Mouse (Mus musculus): ENCODE data around the gene Insm2.
"Not testable (repeated sequence)": the region's sequence is repeated elsewhere in the genome, so short reads cannot be mapped to it uniquely, and the experiment has no call there.

The Insm2 gene

DNA sequence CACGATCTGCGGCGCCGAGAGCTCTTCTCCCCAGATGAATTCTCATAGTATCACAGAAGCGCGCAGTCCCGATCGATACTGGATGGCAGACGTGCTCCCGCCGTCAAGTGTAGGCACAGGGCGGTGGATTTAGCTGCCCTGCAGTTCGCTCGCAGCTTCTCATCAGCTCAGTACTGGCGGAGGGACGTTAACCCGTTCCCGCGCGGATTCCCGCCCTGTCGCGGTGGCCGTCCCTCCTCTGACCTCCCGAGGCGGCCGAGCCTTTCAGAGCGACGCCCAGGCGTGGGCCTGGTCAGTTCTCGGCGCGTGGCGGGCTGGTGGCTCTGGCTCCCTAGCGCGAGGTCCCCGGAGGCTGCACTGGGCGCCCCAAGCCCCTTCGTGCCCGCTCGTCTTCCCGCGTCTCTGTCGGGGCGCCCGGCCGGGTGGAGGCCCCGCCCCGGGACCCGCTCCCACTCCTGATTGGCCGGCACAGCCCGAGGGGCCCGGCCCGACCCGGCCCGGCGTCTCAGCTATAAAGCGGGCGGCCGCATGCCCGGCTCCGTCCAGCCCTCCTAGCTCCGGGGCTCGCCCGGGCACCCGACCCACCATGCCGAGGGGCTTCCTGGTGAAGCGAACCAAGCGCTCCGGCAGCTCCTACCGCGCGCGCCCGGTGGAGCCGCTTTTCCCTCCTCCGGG is at the start of gene Insm2:
Gene Insm2 (plus strand): TSS at position 541 of the 675 bp plus-strand sequence.
- in situ Hi-C loops (cut with MboI): no loop called here

DNA sequence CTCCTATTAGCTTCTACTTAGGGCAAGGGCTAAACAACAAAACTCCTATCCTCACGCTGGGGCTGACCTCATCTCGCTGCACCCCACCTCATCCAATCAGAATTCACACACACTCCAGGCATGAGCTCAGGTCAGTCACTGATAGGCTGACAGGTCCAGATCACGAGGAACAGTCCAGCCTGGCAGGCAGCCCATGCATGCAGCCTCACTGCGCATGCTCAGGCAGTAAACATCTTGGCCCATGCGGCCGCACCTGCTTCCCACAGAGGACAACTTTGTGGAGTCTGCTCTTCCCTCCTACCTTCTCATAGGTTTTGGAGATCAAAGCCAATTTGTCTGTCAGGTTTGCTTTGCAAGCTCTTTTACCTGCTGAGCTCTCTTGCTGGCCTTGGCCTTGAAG is 44.3 kb upstream of the Insm2 start:
- in situ Hi-C loops (cut with MboI): not testable (repeated sequence)

- in situ Hi-C loops (cut with MboI): no loop called here
Observed at GRCm38 (mm10) chr12:55557866-55558265, 41.4 kb upstream of the Insm2 start.

DNA sequence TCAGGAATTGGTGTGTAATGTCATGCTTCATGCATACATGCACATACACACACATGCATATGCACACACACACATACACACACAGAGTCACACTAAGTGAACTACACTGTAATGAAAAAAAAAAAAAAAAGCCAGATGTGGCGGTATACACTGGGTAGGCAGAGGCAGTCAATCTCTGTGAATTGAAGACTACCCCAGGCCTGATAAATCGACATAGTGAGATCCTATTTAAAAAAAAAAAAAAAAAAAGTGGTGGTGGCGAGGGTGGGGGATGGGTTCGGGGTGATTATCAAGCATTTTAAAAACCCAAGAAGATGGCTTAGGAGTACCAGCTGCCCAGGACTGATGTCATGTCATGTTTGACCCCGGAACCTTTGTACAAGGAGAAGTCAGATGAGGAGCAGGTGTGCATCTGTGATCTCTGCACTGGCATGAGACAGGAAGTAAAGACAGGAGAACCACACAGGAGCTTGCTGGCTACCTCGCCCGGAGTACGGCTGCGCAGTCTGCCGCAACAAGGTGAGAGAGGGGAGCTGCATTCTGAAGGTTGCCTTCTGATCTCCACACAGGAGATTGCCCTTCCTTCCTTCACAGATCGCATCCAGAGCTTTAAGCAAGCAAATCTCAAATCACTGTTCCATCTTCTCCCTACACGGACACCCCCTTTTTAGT is 39.9 kb upstream of the Insm2 start:
- in situ Hi-C loops (cut with MboI): no loop called here

GRCm38 (mm10) chr12:55560025-55560690 is 39.1 kb upstream of the Insm2 start:
- in situ Hi-C loops (cut with MboI): no loop called here

- in situ Hi-C loops (cut with MboI): no loop called here
Observed at GRCm38 (mm10) chr12:55563742-55564141, 35.5 kb upstream of the Insm2 start.

- in situ Hi-C loops (cut with MboI): no loop called here
Observed at GRCm38 (mm10) chr12:55564187-55564963, 34.9 kb upstream of the Insm2 start.

GRCm38 (mm10) chr12:55565206-55565605 is 34.0 kb upstream of the Insm2 start, which contains the start of gene Aldoart2:
Gene Aldoart2 (plus strand): TSS chr12:55565239.
- in situ Hi-C loops (cut with MboI): no loop called here

- in situ Hi-C loops (cut with MboI): no loop called here
Observed at GRCm38 (mm10) chr12:55565867-55566266, 33.4 kb upstream of the Insm2 start.

DNA sequence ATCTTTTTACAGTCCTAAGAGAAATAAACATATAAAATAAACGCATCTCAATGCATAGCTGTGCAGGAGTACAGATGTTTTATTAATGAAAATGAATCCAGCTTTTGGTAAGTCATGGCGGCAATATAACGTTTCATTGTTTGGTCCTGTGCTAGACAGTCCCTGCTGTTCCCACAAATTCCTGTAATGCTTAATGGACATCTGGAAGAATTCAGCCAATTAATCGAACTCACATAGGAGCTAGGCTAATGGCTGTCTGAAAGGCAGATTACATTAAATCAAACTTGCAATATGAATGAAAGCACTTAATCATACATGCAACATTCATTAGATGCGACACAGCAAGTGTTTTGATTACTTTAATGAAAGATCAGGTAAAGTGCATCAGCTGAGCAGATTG is 32.4 kb upstream of the Insm2 start:
- in situ Hi-C loops (cut with MboI): no loop called here

GRCm38 (mm10) chr12:55568466-55568865 is 30.8 kb upstream of the Insm2 start:
- in situ Hi-C loops (cut with MboI): no loop called here

GRCm38 (mm10) chr12:55569676-55570075 is 29.6 kb upstream of the Insm2 start:
- in situ Hi-C loops (cut with MboI): no loop called here

DNA sequence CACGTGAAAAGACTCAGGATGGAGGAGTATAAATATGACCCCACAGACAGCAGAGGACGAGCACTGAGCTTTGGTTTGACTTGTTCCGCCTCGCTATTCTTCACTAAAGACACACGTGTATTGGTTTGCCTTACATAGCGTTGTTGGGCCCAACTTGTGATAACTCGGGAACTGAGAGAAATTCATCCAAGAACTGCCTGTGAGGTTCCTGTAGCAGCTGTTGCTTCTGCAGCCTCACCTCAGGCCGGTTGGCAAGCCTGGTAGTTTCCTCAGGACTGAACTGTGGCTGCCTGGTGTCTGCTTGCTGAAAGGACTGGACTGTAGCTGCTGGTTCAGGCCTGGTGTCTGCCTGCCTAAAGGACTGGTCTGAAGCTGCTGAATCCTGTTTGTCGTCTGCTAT is 28.6 kb upstream of the Insm2 start:
- in situ Hi-C loops (cut with MboI): no loop called here

DNA sequence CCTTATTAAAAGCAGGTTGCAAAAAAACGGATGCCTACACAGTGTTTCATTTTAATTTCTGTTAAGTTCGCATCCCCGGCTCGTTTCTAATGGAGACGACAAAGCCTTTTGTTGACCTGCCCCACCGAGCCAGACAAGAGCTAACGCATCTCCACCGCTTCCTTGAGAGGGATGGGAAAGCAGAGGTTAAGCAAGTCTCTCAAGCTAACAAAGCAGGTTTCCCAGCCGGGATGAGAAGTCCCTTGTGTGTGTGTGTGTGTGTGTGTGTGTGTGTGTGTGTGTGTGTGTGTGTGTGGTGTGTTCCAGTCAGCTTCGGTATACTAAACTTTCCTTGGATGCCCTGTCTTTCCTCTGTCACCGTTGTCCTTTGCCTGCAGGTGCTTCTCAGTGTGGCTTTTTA is 28.0 kb upstream of the Insm2 start:
- in situ Hi-C loops (cut with MboI): no loop called here

DNA sequence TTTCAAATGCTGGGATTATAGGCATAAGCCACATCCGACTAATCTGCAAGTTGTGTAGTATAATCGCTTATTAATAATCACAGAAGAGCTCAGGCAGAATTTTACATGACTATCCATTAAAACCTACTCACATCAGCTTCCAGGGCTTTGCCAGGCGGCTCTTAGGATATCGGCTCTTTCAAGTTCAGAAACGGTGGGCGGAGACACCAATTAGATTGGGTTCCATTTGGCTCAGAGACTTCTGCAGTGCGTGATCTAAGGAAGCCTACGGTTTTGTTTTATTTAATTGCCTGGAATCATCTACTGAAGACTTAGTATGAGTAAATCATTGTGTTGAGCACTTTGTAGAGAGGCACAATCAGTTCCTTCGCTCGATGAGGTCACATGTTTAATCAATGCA is 27.6 kb upstream of the Insm2 start:
- in situ Hi-C loops (cut with MboI): no loop called here

GRCm38 (mm10) chr12:55573089-55573488 is 26.1 kb upstream of the Insm2 start:
- in situ Hi-C loops (cut with MboI): no loop called here

DNA sequence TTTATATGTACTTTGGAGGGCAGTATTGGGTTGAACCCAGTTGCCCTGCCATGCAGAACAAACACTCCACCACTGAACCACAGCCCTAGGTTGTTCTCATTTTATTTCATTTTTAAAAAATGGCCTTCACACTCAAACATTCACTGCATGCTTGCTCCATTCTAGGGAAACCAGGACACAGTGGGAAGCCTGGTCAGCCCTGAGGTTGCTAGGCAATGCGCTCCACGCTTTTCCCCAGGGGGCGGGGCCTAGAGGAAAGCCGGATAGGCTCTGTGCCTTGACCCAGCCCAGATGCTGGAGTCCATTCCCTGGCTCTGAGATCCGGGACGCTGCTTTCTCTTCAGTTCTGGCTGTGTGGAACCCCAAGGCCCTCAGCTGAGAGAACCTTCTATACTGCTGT is 25.4 kb upstream of the Insm2 start:
- in situ Hi-C loops (cut with MboI): no loop called here

DNA sequence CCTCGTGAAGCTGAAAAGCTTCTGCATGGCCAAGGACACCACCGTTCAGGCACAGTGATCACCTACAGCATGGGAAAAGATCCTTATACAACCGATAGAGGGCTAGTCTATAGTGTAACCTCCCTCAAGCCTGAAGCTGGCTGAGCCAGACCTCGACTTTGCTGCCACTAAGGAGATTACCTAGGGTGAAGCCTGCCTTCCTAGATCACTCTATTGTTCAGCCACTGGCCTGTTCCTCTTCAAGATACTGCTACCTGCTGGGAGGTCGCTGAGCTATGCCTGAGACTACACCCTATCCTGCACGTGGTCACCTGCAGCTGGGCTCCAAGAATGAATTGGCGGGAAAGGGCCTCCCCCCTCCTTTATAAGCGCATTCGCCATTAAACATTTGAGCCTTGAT is 12.3 kb upstream of the Insm2 start:
- in situ Hi-C loops (cut with MboI): not testable (repeated sequence)

DNA sequence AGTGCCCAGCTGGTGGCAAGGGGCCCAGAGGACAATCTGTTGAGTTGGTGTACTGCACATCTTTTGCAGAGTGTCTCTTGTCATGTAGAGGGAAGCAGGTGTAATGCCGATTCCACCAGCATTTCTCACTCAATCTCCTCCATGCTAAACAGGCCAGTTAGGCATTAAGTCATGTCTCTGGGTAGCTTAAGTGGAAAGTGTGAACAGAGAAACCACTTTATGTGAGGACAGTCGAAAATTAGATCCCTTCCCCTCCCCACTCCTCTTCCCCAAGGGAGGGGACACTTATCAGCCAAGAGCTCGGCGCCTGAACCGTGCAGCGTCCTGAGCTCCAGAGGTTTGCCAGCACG is 715 bp upstream of the Insm2 start:
- in situ Hi-C loops (cut with MboI): no loop called here

- in situ Hi-C loops (cut with MboI): no loop called here
Observed at GRCm38 (mm10) chr12:55599639-55600502, 644 bp downstream of the Insm2 start.

- in situ Hi-C loops (cut with MboI): no loop called here
Observed at GRCm38 (mm10) chr12:55600503-55600994, 1.3 kb downstream of the Insm2 start.
